Mouse (Mus musculus) limb, embryonic 14.5 days (tissue): ENCODE results near the gene Ago3. TPM values are rescaled to one million over a fixed set of nuclear protein-coding genes. Genes with fewer than 3 reads are reported as not detected.
A peak's percentile ranks its signal among the peaks of the same experiment; 100 is the strongest.

Experiments used
- ATAC-seq: fragments of 200-750 bp; cut with Nextera tagmentation; 2 replicates; pipeline ENCODE4 v1.8.0; 2017; ENCODE audit warnings: low read depth, moderate number of reproducible peaks, moderate TSS enrichment; ENCODE audit not compliant: low FRiP score
- DNase-seq: peaks from one replicate; pipeline ENCODE4 v3.0.0-alpha.2; 2015; ENCODE audit warnings: low spot score
- H3K27ac ChIP-seq: fragments of 300-500 bp; sonication (generic); replicated peaks from 2 replicates; pipeline ENCODE4 v1.5.1; 2014; ENCODE audit warnings: low read depth, mild to moderate bottlenecking, low read length, moderate library complexity, mixed read lengths
- H3K27me3 ChIP-seq: fragments of 300-500 bp; sonication (generic); 2 replicates; pipeline ENCODE4 v1.6.1; 2014; ENCODE audit warnings: low read length, mixed read lengths; ENCODE audit not compliant: control insufficient read depth, insufficient read depth
- H3K36me3 ChIP-seq: fragments of 300-500 bp; sonication (generic); 2 replicates; pipeline ENCODE4 v1.6.1; 2014; ENCODE audit warnings: mild to moderate bottlenecking, low read length, moderate library complexity, mixed read lengths; ENCODE audit not compliant: control insufficient read depth, insufficient read depth
- H3K4me1 ChIP-seq: fragments of 300-500 bp; sonication (generic); 2 replicates; pipeline ENCODE4 v1.6.1; 2014; ENCODE audit warnings: antibody characterized with exemption, low read length, mixed read lengths; ENCODE audit not compliant: control insufficient read depth, insufficient read depth
- H3K4me2 ChIP-seq: fragments of 300-500 bp; sonication (generic); replicated peaks from 2 replicates; pipeline ENCODE4 v1.6.1; 2014; ENCODE audit warnings: low read depth, mild to moderate bottlenecking, low read length, moderate library complexity; ENCODE audit not compliant: severe bottlenecking
- H3K4me3 ChIP-seq: fragments of 300-500 bp; sonication (generic); replicated peaks from 2 replicates; pipeline ENCODE4 v1.5.1; 2014; ENCODE audit warnings: low read length
- H3K9ac ChIP-seq: fragments of 300-500 bp; sonication (generic); 2 replicates; pipeline ENCODE4 v1.6.1; 2014; ENCODE audit warnings: mild to moderate bottlenecking, low read depth, low read length, moderate library complexity; ENCODE audit not compliant: severe bottlenecking
- H3K9me3 ChIP-seq: fragments of 300-500 bp; sonication (generic); 2 replicates; pipeline ENCODE4 v1.6.1; 2016; ENCODE audit warnings: low read length; ENCODE audit not compliant: control insufficient read depth
- POLR2A ChIP-seq: fragments of 200-500 bp; IDR thresholded peaks from 2 replicates; pipeline ENCODE4 v1.8.0; 2012; ENCODE audit warnings: inconsistent platforms, mild to moderate bottlenecking, moderate library complexity, borderline replicate concordance; ENCODE audit not compliant: insufficient read depth, insufficient read length; ENCODE audit errors: extremely low read depth
- WGBS: fragments of 180-500 bp; shearing (Covaris S2); extraction: QIAGEN DNeasy Blood & Tissue Kit; methylation state at CpG from one replicate; pipeline ENCODE4 v1.1.7; 2014; 5-methylcytosine and 5-hydroxymethylcytosine counted together
- polyA plus RNA-seq, 2 experiments: library from polyadenylated mRNA; depleted of rRNA in 1 of 2; stranded (reverse) in 1 of 2; unstranded in 1 of 2; fragments of >200 nt; fragmentation: Nextera tagmentation in 1 of 2; extraction: Ambion mirVana in 1 of 2; gene quantifications; 2 replicates each; pipeline versions ENCODE4 v1.2.1 to v1.2.3; 2012 to 2014

The Ago3 gene
- polyA plus RNA-seq, 2 experiments: 6.6 to 11.4 TPM

- WGBS: 92% methylated on average over 16 of the region's 16 CpGs
- TF ChIP-seq POLR2A: no peak
- H3K4me2 ChIP-seq: no peak overlapping the region
- H3K4me1 ChIP-seq: peaks cover 21% of the 10 kb centered on the region
- no peak overlapping the region for H3K4me3 ChIP-seq
- no peaks in the 10 kb centered on the region for H3K27me3 ChIP-seq
- no peak for DNase-seq
- ATAC-seq: no peak
- H3K36me3 ChIP-seq: peaks cover 27% of the 10 kb centered on the region
- no peak overlapping the region for H3K27ac ChIP-seq
- no peaks in the 10 kb centered on the region for H3K9me3 ChIP-seq
- H3K9ac ChIP-seq: no peak overlapping the region
Observed at GRCm38 (mm10) chr4:126311566-126312200, 117.7 kb downstream of the Ago3 start.

GRCm38 (mm10) chr4:126310344-126310743 lies 119.0 kb downstream of the Ago3 start:
- no peak for TF ChIP-seq POLR2A
- H3K9me3 ChIP-seq: no peaks in the 10 kb centered on the region
- no peak overlapping the region for H3K27ac ChIP-seq
- no peak for ATAC-seq
- H3K4me2 ChIP-seq: no peak overlapping the region
- 77% methylated on average over 7 of the region's 7 CpGs for WGBS
- DNase-seq: no peak
- H3K27me3 ChIP-seq: no peaks in the 10 kb centered on the region
- H3K4me1 ChIP-seq: peaks cover 21% of the 10 kb centered on the region
- peaks cover 14% of the 10 kb centered on the region; the same call in 1 of the 2 replicates for H3K36me3 ChIP-seq
- no peak overlapping the region for H3K9ac ChIP-seq
- no peak overlapping the region for H3K4me3 ChIP-seq

- Histone ChIP-seq H3K27me3 (no peaks in the 10 kb centered on the region), H3K4me1 (peaks cover 21% of the 10 kb centered on the region), H3K9ac (no peak overlapping the region), H3K36me3 (peaks cover 14% of the 10 kb centered on the region; the same call in 1 of the 2 replicates), H3K4me3 (no peak overlapping the region; the same call in 1 of the 2 replicates), H3K4me2 (peak overlapping the region; percentile 42; the same call in 1 of the 2 replicates), H3K27ac (no peak overlapping the region), H3K9me3 (no peaks in the 10 kb centered on the region)
- TF ChIP-seq POLR2A: no peak
- peak; percentile 75 for ATAC-seq
- WGBS: 0% methylated on average over 7 of the region's 7 CpGs
- peak; percentile 89 for DNase-seq
Observed at GRCm38 (mm10) chr4:126309922-126310309, 119.4 kb downstream of the Ago3 start.

GRCm38 (mm10) chr4:126309211-126309921 lies 120.0 kb downstream of the Ago3 start:
- Histone ChIP-seq H3K4me2 (peak overlapping the region; percentile 42), H3K36me3 (peaks cover 14% of the 10 kb centered on the region; the same call in 1 of the 2 replicates), H3K27me3 (no peaks in the 10 kb centered on the region), H3K27ac (no peak overlapping the region), H3K9me3 (no peaks in the 10 kb centered on the region), H3K9ac (no peak overlapping the region), H3K4me3 (no peak overlapping the region; the same call in 1 of the 2 replicates), H3K4me1 (peaks cover 17% of the 10 kb centered on the region)
- ATAC-seq: peak; percentile 39; the same call in 1 of the 2 replicates
- no peak for DNase-seq
- no peak for TF ChIP-seq POLR2A
- 16% methylated on average over 19 of the region's 20 CpGs for WGBS

GRCm38 (mm10) chr4:126306827-126307226 lies 122.5 kb downstream of the Ago3 start:
- Histone ChIP-seq H3K27me3 (no peaks in the 10 kb centered on the region), H3K9me3 (no peaks in the 10 kb centered on the region), H3K36me3 (peaks cover 14% of the 10 kb centered on the region; the same call in 1 of the 2 replicates), H3K4me3 (no peak overlapping the region), H3K4me1 (peaks cover 12% of the 10 kb centered on the region), H3K27ac (no peak overlapping the region), H3K4me2 (no peak overlapping the region), H3K9ac (no peak overlapping the region)
- 19% methylated on average over 2 of the region's 2 CpGs for WGBS
- ATAC-seq: no peak
- TF ChIP-seq POLR2A: no peak
- DNase-seq: no peak
